Mouse (Mus musculus): Measurements from ENCODE around the gene Sdcbp2.

DNA sequence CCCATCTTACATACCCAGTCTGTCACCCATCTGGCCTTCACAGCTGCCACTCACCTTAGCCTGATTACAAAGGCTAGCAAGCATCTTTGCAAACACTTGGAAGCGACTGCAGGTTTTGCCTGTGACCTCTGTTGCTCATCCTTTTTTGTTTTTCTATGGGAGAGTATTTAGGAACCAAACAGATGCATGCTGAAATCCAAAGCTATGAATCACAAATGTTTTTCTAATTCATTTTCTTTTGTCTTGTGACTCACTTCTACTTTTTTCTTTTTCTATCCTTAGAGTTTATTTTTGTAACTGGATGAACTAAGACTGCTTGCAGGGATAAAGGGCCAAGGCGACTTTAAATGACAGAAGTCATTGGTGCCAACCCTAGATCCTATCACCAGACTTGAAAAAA, 46.9 kb upstream of the Sdcbp2 start:
- TF ChIP-seq CTCF (IDR thresholded peaks at IDR 0.05 in 2 of 3, conservative IDR thresholded peaks at IDR 0.05 in 1 of 3; ENCODE audit: control insufficient read depth in 1 of 3, insufficient read depth in 1 of 3, low read depth in 2 of 3, low read length in 3 of 3, poor library complexity in 1 of 3, severe bottlenecking in 1 of 3) (no peak), USF1 (IDR thresholded peaks at IDR 0.05; ENCODE audit: low read depth, low read length) (no peak), ZNF384 (IDR thresholded peaks at IDR 0.05; ENCODE audit: low read depth, low read length) (no peak), GATA1 (IDR thresholded peaks at IDR 0.05; ENCODE audit: low read depth, low read length) (no peak), EP300 (IDR thresholded peaks at IDR 0.05; ENCODE audit: low read depth in 1 of 2, low read length in 2 of 2) (no peak), MAX (IDR thresholded peaks at IDR 0.05; ENCODE audit: low read length) (no peak), POLR2A (IDR thresholded peaks at IDR 0.05; ENCODE audit: control insufficient read depth in 1 of 2, insufficient read depth in 1 of 2, low read depth in 1 of 2, low read length in 2 of 2, poor library complexity in 1 of 2) (no peak), MEF2A (IDR thresholded peaks at IDR 0.05; ENCODE audit: extremely low read depth, insufficient replicate concordance, low read depth, low read length, poor library complexity, severe bottlenecking) (no peak), E2F4 (IDR thresholded peaks at IDR 0.05; ENCODE audit: borderline replicate concordance, low read depth, low read length) (no peak), ETS1 (IDR thresholded peaks at IDR 0.05; ENCODE audit: low read depth, low read length) (no peak), ZKSCAN1 (IDR thresholded peaks at IDR 0.05; ENCODE audit: low read depth, low read length) (no peak), ZC3H11A (IDR thresholded peaks at IDR 0.05; ENCODE audit: low read depth, low read length) (no peak)

All from MEL (cell line).